Mouse (Mus musculus) CD4-positive, CD25-positive, alpha-beta regulatory T cell (primary cell): Measurements from ENCODE around the gene Gm10424. TPM values are rescaled to one million over a fixed set of nuclear protein-coding genes. Genes with fewer than 3 reads are reported as not detected.

Experiments used
- polyA plus RNA-seq: library from polyadenylated mRNA; unstranded; fragments of 100-300 nt; shearing (Covaris generic); gene quantifications from one replicate; pipeline ENCODE4 v1.2.1, GENCODE M21; 2017

The Gm10424 gene
- not detected for polyA plus RNA-seq

GRCm38 (mm10) chr5:95272668-95273067, at the start of gene Gm10424:
Gene Gm10424, minus strand, starts transcription at chr5:95272768.

GRCm38 (mm10) chr5:95305611-95306010, 33.0 kb upstream of the Gm10424 start, which contains the start of gene Gm3259:
Gene Gm3259, plus strand, starts transcription at chr5:95305911.

Other genes starting within 250 kb of the Gm10424 start
- gene Gm7942, start 165.8 kb downstream of the Gm10424 start, polyA plus RNA-seq, result not detected
- gene Gm16513, start 90.1 kb downstream of the Gm10424 start, polyA plus RNA-seq, result 0.43 TPM
- gene Gm3259, start 33.1 kb upstream of the Gm10424 start, polyA plus RNA-seq, result not detected
- gene D5Ertd577e, start 184.0 kb upstream of the Gm10424 start, polyA plus RNA-seq, result not detected
- gene Gm3286, start 238.0 kb upstream of the Gm10424 start, polyA plus RNA-seq, result not detected